Mouse (Mus musculus): ENCODE data around the gene Suclg2.
"Not testable (repeated sequence)": the region's sequence is repeated elsewhere in the genome, so short reads cannot be mapped to it uniquely, and the experiment has no call there.

Gene Suclg2

GRCm38 (mm10) chr6:95621821-95622220 is 96.8 kb downstream of the Suclg2 start:
- DNase-seq (ENCODE audit: low spot score in 2 of 2), result peak; percentile 18 to 50

GRCm38 (mm10) chr6:95620804-95621203 is 97.8 kb downstream of the Suclg2 start:
- DNase-seq (ENCODE audit: low spot score in 2 of 2), result no peak

GRCm38 (mm10) chr6:95619817-95620216 is 98.8 kb downstream of the Suclg2 start:
- DNase-seq (ENCODE audit: low spot score in 2 of 2), result no peak

- no peak for DNase-seq (ENCODE audit: low spot score in 2 of 2)
Observed at GRCm38 (mm10) chr6:95618434-95618833, 100.2 kb downstream of the Suclg2 start.

- no peak for DNase-seq (ENCODE audit: low spot score in 2 of 2)
Observed at GRCm38 (mm10) chr6:95613228-95613627, 105.4 kb downstream of the Suclg2 start.

GRCm38 (mm10) chr6:95612412-95613022 is 106.1 kb downstream of the Suclg2 start:
- DNase-seq (ENCODE audit: low spot score in 2 of 2), result no peak

- no peak for DNase-seq (ENCODE audit: low spot score in 2 of 2)
Observed at GRCm38 (mm10) chr6:95611059-95611458, 107.5 kb downstream of the Suclg2 start.

GRCm38 (mm10) chr6:95608123-95608522 is 110.5 kb downstream of the Suclg2 start:
- no peak for DNase-seq (ENCODE audit: low spot score in 2 of 2)

- DNase-seq (ENCODE audit: low spot score in 2 of 2), result not testable (repeated sequence)
Observed at GRCm38 (mm10) chr6:95600731-95601130, 117.9 kb downstream of the Suclg2 start.

- no peak for DNase-seq (ENCODE audit: low spot score in 2 of 2)
Observed at GRCm38 (mm10) chr6:95596766-95597750, 121.5 kb downstream of the Suclg2 start.

GRCm38 (mm10) chr6:95595852-95596251 is 122.7 kb downstream of the Suclg2 start:
- no peak for DNase-seq (ENCODE audit: low spot score in 2 of 2)

- no peak for DNase-seq (ENCODE audit: low spot score in 2 of 2)
Observed at GRCm38 (mm10) chr6:95594239-95594638, 124.4 kb downstream of the Suclg2 start.

GRCm38 (mm10) chr6:95592396-95592795 is 126.2 kb downstream of the Suclg2 start:
- no peak for DNase-seq (ENCODE audit: low spot score in 2 of 2)

GRCm38 (mm10) chr6:95590463-95590862 is 128.1 kb downstream of the Suclg2 start:
- DNase-seq (ENCODE audit: low spot score in 2 of 2), result no peak

- DNase-seq (ENCODE audit: low spot score in 2 of 2), result no peak
Observed at GRCm38 (mm10) chr6:95587108-95587796, 131.3 kb downstream of the Suclg2 start.

- no peak for DNase-seq (ENCODE audit: low spot score in 2 of 2)
Observed at GRCm38 (mm10) chr6:95581893-95582292, 136.7 kb downstream of the Suclg2 start.

GRCm38 (mm10) chr6:95579792-95580191 is 138.8 kb downstream of the Suclg2 start:
- DNase-seq (ENCODE audit: low spot score in 2 of 2), result no peak

- no peak for DNase-seq (ENCODE audit: low spot score in 2 of 2)
Observed at GRCm38 (mm10) chr6:95575531-95575930, 143.1 kb downstream of the Suclg2 start.

- DNase-seq (ENCODE audit: low spot score in 2 of 2), result no peak
Observed at GRCm38 (mm10) chr6:95574867-95575266, 143.7 kb downstream of the Suclg2 start.

- no peak for DNase-seq (ENCODE audit: low spot score in 2 of 2)
Observed at GRCm38 (mm10) chr6:95574389-95574788, 144.2 kb downstream of the Suclg2 start.

- DNase-seq (ENCODE audit: low spot score in 2 of 2), result no peak
Observed at GRCm38 (mm10) chr6:95573035-95573759, 145.4 kb downstream of the Suclg2 start.

GRCm38 (mm10) chr6:95571620-95572019 is 147.0 kb downstream of the Suclg2 start:
- no peak for DNase-seq (ENCODE audit: low spot score in 2 of 2)

Data from urinary bladder, adult 18-20 months (tissue).